Mouse (Mus musculus) CD8-positive naive resting alpha-beta T cell, adult 57 days (primary cell): ENCODE measurements around the gene Slc7a1. TPM values are rescaled to one million over a fixed set of nuclear protein-coding genes. Genes with fewer than 3 reads are reported as not detected.

ENCODE experiments used
- total RNA-seq: library from RNA; stranded (reverse); gene quantifications from one replicate; pipeline ENCODE4 v1.2.4, GENCODE M21; 2023

Gene Slc7a1
- 104 TPM for total RNA-seq

GRCm38 (mm10) chr5:148399660-148400443 lies at the start of gene Slc7a1:
Slc7a1 (minus strand) TSS chr5:148399904.

Other genes starting within 250 kb of the Slc7a1 start
- gene Ubl3, start 152.9 kb upstream of the Slc7a1 start, total RNA-seq = 89.3 TPM